Mouse (Mus musculus) stomach, embryonic 14.5 days (tissue): ENCODE data around the gene Galnt17. TPM values are rescaled to one million over a fixed set of nuclear protein-coding genes. Genes with fewer than 3 reads are reported as not detected.

Source experiments
- ATAC-seq: fragments of 200-750 bp; cut with Nextera tagmentation; 2 replicates; pipeline ENCODE4 v1.8.0; 2017; ENCODE audit warnings: low read depth, moderate TSS enrichment; ENCODE audit not compliant: insufficient number of reproducible peaks, insufficient read depth, low FRiP score
- H3K27ac ChIP-seq: fragments of 300-500 bp; sonication (generic); 2 replicates; pipeline ENCODE4 v1.5.1; 2014; ENCODE audit warnings: mild to moderate bottlenecking, low read length, moderate library complexity, mixed read lengths
- H3K27me3 ChIP-seq: fragments of 300-500 bp; sonication (generic); 2 replicates; pipeline ENCODE4 v1.6.1; 2014; ENCODE audit warnings: low read length, control low read depth, mixed read lengths; ENCODE audit not compliant: control insufficient read depth, insufficient read depth
- H3K36me3 ChIP-seq: fragments of 300-500 bp; sonication (generic); 2 replicates; pipeline ENCODE4 v1.6.1; 2014; ENCODE audit warnings: mild to moderate bottlenecking, control low read depth, low read length, moderate library complexity, mixed read lengths; ENCODE audit not compliant: control insufficient read depth, insufficient read depth
- H3K4me1 ChIP-seq: fragments of 300-500 bp; sonication (generic); 2 replicates; pipeline ENCODE4 v1.6.1; 2014; ENCODE audit warnings: low read length, control low read depth, mixed read lengths; ENCODE audit not compliant: control insufficient read depth, insufficient read depth
- H3K4me2 ChIP-seq: fragments of 300-500 bp; sonication (generic); replicated peaks from 2 replicates; pipeline ENCODE4 v1.6.1; 2014; ENCODE audit warnings: low read depth, low read length, control low read depth
- H3K4me3 ChIP-seq: fragments of 300-500 bp; sonication (generic); 2 replicates; pipeline ENCODE4 v1.5.1; 2014; ENCODE audit warnings: low read depth, low read length, control low read depth
- H3K9ac ChIP-seq: fragments of 300-500 bp; sonication (generic); replicated peaks from 2 replicates; pipeline ENCODE4 v1.6.1; 2014; ENCODE audit warnings: low read depth, mild to moderate bottlenecking, control low read depth, low read length, moderate library complexity, mixed read lengths
- H3K9me3 ChIP-seq: fragments of 300-500 bp; sonication (generic); 2 replicates; pipeline ENCODE4 v1.6.1; 2016; ENCODE audit warnings: low read depth, low read length, control low read depth; ENCODE audit not compliant: control insufficient read depth
- WGBS: fragments of 180-500 bp; shearing (Covaris S2); extraction: QIAGEN DNeasy Blood & Tissue Kit; methylation state at CpG from one replicate; pipeline ENCODE4 v1.1.7; 2014; 5-methylcytosine and 5-hydroxymethylcytosine counted together
- polyA plus RNA-seq: library from polyadenylated mRNA; unstranded; fragments of >200 nt; fragmentation: Nextera tagmentation; extraction: Ambion mirVana; gene quantifications from 2 replicates; pipeline ENCODE4 v1.2.1, GENCODE M21; 2014

Gene Galnt17
- polyA plus RNA-seq, 1 experiment from 2014 or later, result 1.9 TPM

- WGBS, result 94% methylated on average over 7 of the region's 7 CpGs
- Histone ChIP-seq H3K9me3 (no peaks in the 10 kb centered on the region; the same call in 1 of the 2 replicates), H3K4me1 (no peaks in the 10 kb centered on the region), H3K36me3 (no peaks in the 10 kb centered on the region), H3K4me3 (no peak overlapping the region), H3K27me3 (no peaks in the 10 kb centered on the region), H3K9ac (no peak overlapping the region), H3K27ac (no peak overlapping the region), H3K4me2 (no peak overlapping the region)
- ATAC-seq, result no peak
Observed at GRCm38 (mm10) chr5:131075795-131076194, 232.5 kb downstream of the Galnt17 start.

- Histone ChIP-seq H3K9ac (no peak overlapping the region), H3K27me3 (no peaks in the 10 kb centered on the region), H3K27ac (no peak overlapping the region), H3K4me2 (no peak overlapping the region), H3K4me3 (no peak overlapping the region), H3K4me1 (no peaks in the 10 kb centered on the region), H3K9me3 (no peaks in the 10 kb centered on the region), H3K36me3 (no peaks in the 10 kb centered on the region)
- WGBS, result 79% methylated on average over 4 of the region's 4 CpGs
- ATAC-seq, result no peak
Observed at GRCm38 (mm10) chr5:131074295-131074694, 234.0 kb downstream of the Galnt17 start.

- H3K4me3 ChIP-seq, result no peak overlapping the region
- ATAC-seq, result no peak
Observed at GRCm38 (mm10) chr5:131065174-131065573, 243.1 kb downstream of the Galnt17 start.

GRCm38 (mm10) chr5:131048505-131048904 lies 259.8 kb downstream of the Galnt17 start:
- Histone ChIP-seq H3K4me3 (no peak overlapping the region), H3K36me3 (no peaks in the 10 kb centered on the region), H3K27ac (no peak overlapping the region), H3K4me1 (no peaks in the 10 kb centered on the region), H3K9me3 (no peaks in the 10 kb centered on the region), H3K27me3 (no peaks in the 10 kb centered on the region), H3K9ac (no peak overlapping the region), H3K4me2 (no peak overlapping the region)
- 45% methylated on average over 4 of the region's 4 CpGs for WGBS
- no peak for ATAC-seq

More at GRCm38 (mm10) chr5:131065174-131065573, 243.1 kb downstream of the Galnt17 start:
- 91% methylated on average over 6 of the region's 6 CpGs for WGBS
- Histone ChIP-seq H3K4me2 (no peak overlapping the region), H3K36me3 (no peaks in the 10 kb centered on the region), H3K9me3 (no peaks in the 10 kb centered on the region), H3K27me3 (no peaks in the 10 kb centered on the region), H3K27ac (no peak overlapping the region), H3K4me1 (no peaks in the 10 kb centered on the region), H3K9ac (no peak overlapping the region)

GRCm38 (mm10) chr5:131043130-131043529 lies 265.2 kb downstream of the Galnt17 start:
- Histone ChIP-seq H3K4me2 (no peak overlapping the region), H3K27ac (no peak overlapping the region), H3K36me3 (no peaks in the 10 kb centered on the region), H3K4me1 (no peaks in the 10 kb centered on the region), H3K4me3 (no peak overlapping the region), H3K27me3 (no peaks in the 10 kb centered on the region), H3K9me3 (no peaks in the 10 kb centered on the region), H3K9ac (no peak overlapping the region)
- no peak for ATAC-seq

- WGBS, result 90% methylated on average over 2 of the region's 2 CpGs
- Histone ChIP-seq H3K36me3 (no peaks in the 10 kb centered on the region), H3K4me3 (no peak overlapping the region), H3K4me1 (no peaks in the 10 kb centered on the region), H3K27ac (no peak overlapping the region), H3K9ac (no peak overlapping the region), H3K27me3 (no peaks in the 10 kb centered on the region), H3K9me3 (no peaks in the 10 kb centered on the region), H3K4me2 (no peak overlapping the region)
- no peak for ATAC-seq
Observed at GRCm38 (mm10) chr5:131040441-131040840, 267.9 kb downstream of the Galnt17 start.

- Histone ChIP-seq H3K36me3 (no peaks in the 10 kb centered on the region), H3K27me3 (no peaks in the 10 kb centered on the region), H3K9me3 (no peaks in the 10 kb centered on the region), H3K27ac (no peak overlapping the region), H3K4me1 (no peaks in the 10 kb centered on the region), H3K4me2 (no peak overlapping the region), H3K9ac (no peak overlapping the region), H3K4me3 (no peak overlapping the region)
- WGBS, result 75% methylated on average over 5 of the region's 5 CpGs
- no peak for ATAC-seq
Observed at GRCm38 (mm10) chr5:131039611-131040313, 268.5 kb downstream of the Galnt17 start.

- Histone ChIP-seq H3K27ac (no peak overlapping the region), H3K4me3 (no peak overlapping the region), H3K9me3 (no peaks in the 10 kb centered on the region), H3K4me2 (no peak overlapping the region), H3K36me3 (no peaks in the 10 kb centered on the region), H3K9ac (no peak overlapping the region), H3K4me1 (no peaks in the 10 kb centered on the region), H3K27me3 (no peaks in the 10 kb centered on the region)
- 93% methylated on average over 3 of the region's 3 CpGs for WGBS
- ATAC-seq, result no peak
Observed at GRCm38 (mm10) chr5:131024506-131024905, 283.8 kb downstream of the Galnt17 start.
